Mouse (Mus musculus) liver, postnatal 0 days (tissue): ENCODE data around the gene Ak4.

Source experiments
- CTCF ChIP-seq: sonication (generic); IDR thresholded peaks from 2 replicates; pipeline ENCODE4 v1.5.1; 2016; ENCODE audit warnings: antibody characterized with exemption, low read depth
- EP300 ChIP-seq: IDR thresholded peaks from 2 replicates; pipeline ENCODE4 v1.6.1; 2016; ENCODE audit warnings: antibody characterized with exemption, low read depth, mild to moderate bottlenecking

GRCm38 (mm10) chr4:101425666-101426065 is 6.6 kb downstream of the Ak4 start:
- TF ChIP-seq EP300 = no peak
- TF ChIP-seq CTCF = peak; percentile 13; the same call in 1 of the 2 replicates
